Mouse (Mus musculus): ENCODE measurements around the gene Ttyh1. TPM values are rescaled to one million over a fixed set of nuclear protein-coding genes. Genes with fewer than 3 reads are reported as not detected.

Ttyh1 gene
- polyA plus RNA-seq, 1 experiment from 2014 or later: 0.87 TPM

DNA sequence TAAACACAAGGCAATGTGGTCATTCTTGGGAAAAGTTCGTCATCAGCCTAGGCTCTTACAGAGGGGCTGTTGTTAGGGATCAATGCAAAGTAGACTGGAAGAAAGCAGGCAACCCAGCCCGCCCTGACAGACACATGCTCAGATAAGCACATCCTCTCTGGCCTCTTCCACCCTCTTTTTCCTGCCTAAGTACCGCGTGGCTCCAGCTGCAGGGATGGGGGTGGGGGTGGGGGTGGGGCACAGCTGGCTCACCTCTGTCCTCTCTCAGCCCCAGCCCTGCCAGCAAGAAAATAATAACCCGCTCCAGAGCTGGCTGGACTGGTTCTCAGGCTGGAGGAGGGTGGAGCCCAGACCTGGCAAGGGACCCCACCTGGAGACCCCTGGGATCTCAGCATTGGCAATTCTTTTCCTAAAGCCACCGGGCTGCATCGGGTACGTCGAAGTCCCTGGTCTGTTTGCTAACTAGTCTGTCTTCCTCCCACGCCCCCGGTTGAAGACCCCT is 44.4 kb downstream of the Ttyh1 start:
- H3K9ac ChIP-seq (ENCODE audit: low read depth, low read length): peak overlapping the region; percentile 71
- H3K36me3 ChIP-seq (ENCODE audit: control insufficient read depth, insufficient read depth, low read length): no peaks in the 10 kb centered on the region
- peak; percentile 55 for ATAC-seq (replicated peaks; ENCODE audit: insufficient number of reproducible peaks, low FRiP score, low TSS enrichment)
- peak overlapping the region; percentile 45 for H3K4me3 ChIP-seq (ENCODE audit: low read depth, low read length)
- under 1% methylated on average over 11 of the region's 11 CpGs for WGBS (ENCODE audit: insufficient replicate concordance)
- peak overlapping the region; percentile 70 for H3K4me2 ChIP-seq
- peak overlapping the region; percentile 64 for H3K27ac ChIP-seq (ENCODE audit: low read depth, low read length)
- peaks cover 6% of the 10 kb centered on the region; the same call in 1 of the 2 replicates for H3K4me1 ChIP-seq (ENCODE audit: control insufficient read depth, insufficient read depth, low read length)
- H3K27me3 ChIP-seq (ENCODE audit: control insufficient read depth, insufficient read depth, low read length): no peaks in the 10 kb centered on the region
- no peaks in the 10 kb centered on the region for H3K9me3 ChIP-seq (replicated peaks; ENCODE audit: control insufficient read depth, low read length)

DNA sequence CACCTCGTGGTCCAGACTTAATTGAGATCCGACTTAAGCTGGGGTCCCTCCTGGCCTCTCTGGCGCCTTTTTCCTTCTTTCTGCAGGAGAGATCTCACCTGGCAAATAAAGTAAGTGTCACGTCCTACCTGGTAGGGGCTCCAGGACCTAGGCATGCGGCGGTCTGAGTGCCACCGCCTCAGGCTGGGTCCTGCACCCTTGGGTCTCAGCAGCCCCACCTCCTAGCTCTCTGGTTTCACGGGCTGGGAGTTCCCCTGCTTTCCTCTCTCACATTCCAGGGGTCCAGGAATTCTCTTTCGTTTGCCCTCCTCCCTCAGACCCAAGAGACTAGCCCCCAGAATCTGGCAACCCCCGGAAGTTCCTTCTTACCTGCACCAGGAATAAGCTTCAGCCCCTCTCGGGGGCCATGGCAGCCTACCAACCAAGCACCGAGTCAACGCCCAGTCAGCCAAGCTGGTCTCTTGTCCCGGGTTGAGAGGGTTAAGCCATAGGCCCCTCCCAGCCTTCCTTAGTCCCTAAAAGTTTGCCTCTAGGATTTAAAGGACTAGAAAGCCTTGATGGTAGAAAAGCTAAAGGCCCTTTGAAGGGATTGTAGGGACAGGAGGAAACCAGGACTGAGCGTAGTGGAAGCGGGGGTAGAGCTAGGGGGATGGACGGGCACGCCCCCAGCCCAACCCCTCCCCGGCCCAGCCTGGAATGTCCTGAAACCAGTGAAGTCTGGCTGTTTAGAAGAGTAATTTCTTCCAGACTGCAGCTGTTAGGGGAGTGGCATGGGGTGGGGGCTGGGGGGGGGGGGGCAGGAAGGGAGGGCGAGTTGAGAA is 45.1 kb downstream of the Ttyh1 start, which contains the start of gene Cdc42ep5:
Cdc42ep5 (minus strand) TSS at position 771 of the 821 bp plus-strand sequence.
- Histone ChIP-seq H3K4me3 (ENCODE audit: low read depth, low read length) (peak within 1 kb of the TSS; percentile 45), H3K4me2 (peak within 1 kb of the TSS; percentile 70), H3K27ac (ENCODE audit: low read depth, low read length) (peak within 1 kb of the TSS; percentile 64), H3K27me3 (ENCODE audit: control insufficient read depth, insufficient read depth, low read length) (no peaks in the 10 kb centered on the region), H3K9me3 (replicated peaks; ENCODE audit: control insufficient read depth, low read length) (no peaks in the 10 kb centered on the region), H3K4me1 (ENCODE audit: control insufficient read depth, insufficient read depth, low read length) (peaks cover 6% of the 10 kb centered on the region; the same call in 1 of the 2 replicates), H3K9ac (ENCODE audit: low read depth, low read length) (peak within 1 kb of the TSS; percentile 71), H3K36me3 (ENCODE audit: control insufficient read depth, insufficient read depth, low read length) (no peaks in the 10 kb centered on the region)
- peak; percentile 85 for ATAC-seq (replicated peaks; ENCODE audit: insufficient number of reproducible peaks, low FRiP score, low TSS enrichment)
- WGBS (ENCODE audit: insufficient replicate concordance): under 1% methylated on average over 20 of the region's 20 CpGs

DNA sequence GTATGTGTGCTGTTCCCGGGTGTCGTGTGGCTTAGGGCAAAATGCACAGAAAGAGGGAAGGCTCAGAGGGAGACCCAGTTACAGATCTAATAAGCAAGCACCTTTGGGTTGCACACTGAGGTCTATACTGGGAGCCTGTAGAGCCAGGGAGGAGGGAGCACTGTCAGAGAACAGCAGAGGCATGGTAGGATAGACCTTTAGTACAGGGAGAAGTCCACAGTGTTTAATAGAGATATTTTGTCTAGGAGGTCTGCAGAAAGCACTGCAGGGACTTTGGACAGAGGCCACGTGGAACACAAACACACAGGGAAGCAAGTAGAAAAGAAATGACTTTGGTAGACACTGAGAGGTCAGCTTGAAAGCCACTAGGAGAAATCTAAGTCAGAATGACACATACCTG is 46.1 kb downstream of the Ttyh1 start:
- H3K9me3 ChIP-seq (replicated peaks; ENCODE audit: control insufficient read depth, low read length): no peaks in the 10 kb centered on the region
- H3K4me3 ChIP-seq (ENCODE audit: low read depth, low read length): peak overlapping the region; percentile 45; the same call in 1 of the 2 replicates
- H3K9ac ChIP-seq (ENCODE audit: low read depth, low read length): no peak overlapping the region
- 17% methylated on average over 3 of the region's 3 CpGs for WGBS (ENCODE audit: insufficient replicate concordance)
- peak overlapping the region; percentile 70 for H3K4me2 ChIP-seq
- H3K4me1 ChIP-seq (ENCODE audit: control insufficient read depth, insufficient read depth, low read length): peaks cover 6% of the 10 kb centered on the region; the same call in 1 of the 2 replicates
- ATAC-seq (replicated peaks; ENCODE audit: insufficient number of reproducible peaks, low FRiP score, low TSS enrichment): no peak
- H3K27me3 ChIP-seq (ENCODE audit: control insufficient read depth, insufficient read depth, low read length): no peaks in the 10 kb centered on the region
- H3K27ac ChIP-seq (ENCODE audit: low read depth, low read length): peak overlapping the region; percentile 12; the same call in 1 of the 2 replicates
- H3K36me3 ChIP-seq (ENCODE audit: control insufficient read depth, insufficient read depth, low read length): no peaks in the 10 kb centered on the region

DNA sequence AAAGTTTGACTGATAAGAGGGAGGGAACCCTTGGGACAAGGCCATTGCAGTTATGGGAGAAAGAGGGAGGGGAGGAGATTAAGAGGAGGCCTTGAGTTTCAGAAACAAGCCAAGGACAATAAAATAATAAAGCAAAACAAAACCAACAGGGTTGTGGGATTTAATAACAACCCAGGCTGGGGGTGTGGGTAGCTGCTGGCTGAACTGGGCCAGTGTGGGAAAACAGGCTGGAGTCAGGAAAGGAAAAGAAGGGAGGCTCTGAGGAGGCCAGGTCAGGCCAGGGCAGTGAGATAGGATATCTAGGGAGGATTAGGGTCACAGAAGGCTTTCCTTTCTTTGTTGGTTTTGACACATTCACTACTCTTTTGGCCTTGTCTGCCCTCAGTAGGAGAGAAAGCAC is 47.9 kb downstream of the Ttyh1 start:
- Histone ChIP-seq H3K27ac (ENCODE audit: low read depth, low read length) (no peak overlapping the region), H3K4me3 (ENCODE audit: low read depth, low read length) (no peak overlapping the region), H3K27me3 (ENCODE audit: control insufficient read depth, insufficient read depth, low read length) (no peaks in the 10 kb centered on the region), H3K4me1 (ENCODE audit: control insufficient read depth, insufficient read depth, low read length) (peaks cover 6% of the 10 kb centered on the region; the same call in 1 of the 2 replicates), H3K9ac (ENCODE audit: low read depth, low read length) (no peak overlapping the region), H3K9me3 (replicated peaks; ENCODE audit: control insufficient read depth, low read length) (no peaks in the 10 kb centered on the region), H3K36me3 (ENCODE audit: control insufficient read depth, insufficient read depth, low read length) (no peaks in the 10 kb centered on the region), H3K4me2 (no peak overlapping the region)
- no peak for ATAC-seq (replicated peaks; ENCODE audit: insufficient number of reproducible peaks, low FRiP score, low TSS enrichment)

DNA sequence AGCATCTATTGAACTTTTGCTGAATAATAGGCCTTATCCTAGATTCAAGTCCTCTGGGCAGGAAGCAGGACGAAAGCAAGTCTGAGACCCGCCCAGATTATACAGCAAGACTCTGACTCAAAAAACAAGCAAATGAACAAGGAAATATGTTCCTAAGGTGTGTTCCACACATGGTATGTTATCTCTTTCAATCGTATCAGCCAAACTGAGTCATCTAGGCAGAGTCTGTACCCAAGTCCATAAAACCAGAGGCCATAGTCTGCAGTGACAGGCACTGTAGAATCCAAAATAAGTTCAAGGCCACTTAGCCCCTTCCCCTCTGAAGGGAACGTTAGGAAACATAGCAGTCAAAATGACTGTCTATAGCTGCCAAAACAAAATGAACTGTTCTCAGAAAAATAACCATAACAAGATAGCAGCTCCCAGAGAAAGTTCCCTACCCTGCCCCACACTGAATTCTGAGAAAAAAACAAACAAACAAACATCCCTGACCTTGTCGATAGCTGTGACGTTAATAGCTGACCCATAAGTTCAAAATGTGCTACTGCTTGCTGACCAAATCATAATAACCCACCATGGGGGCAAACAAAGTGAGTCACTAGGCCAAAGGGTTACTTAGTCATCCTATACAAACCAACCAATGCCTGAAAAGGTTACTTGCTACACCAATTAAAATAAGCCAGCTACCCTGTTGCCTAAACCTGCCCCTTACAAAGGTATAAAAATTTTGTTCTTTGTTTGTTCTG is 51.2 kb downstream of the Ttyh1 start:
- ATAC-seq (replicated peaks; ENCODE audit: insufficient number of reproducible peaks, low FRiP score, low TSS enrichment): no peak
- Histone ChIP-seq H3K27ac (ENCODE audit: low read depth, low read length) (no peak overlapping the region), H3K27me3 (ENCODE audit: control insufficient read depth, insufficient read depth, low read length) (no peaks in the 10 kb centered on the region), H3K9me3 (replicated peaks; ENCODE audit: control insufficient read depth, low read length) (no peaks in the 10 kb centered on the region), H3K4me3 (ENCODE audit: low read depth, low read length) (no peak overlapping the region), H3K4me2 (no peak overlapping the region), H3K9ac (ENCODE audit: low read depth, low read length) (no peak overlapping the region), H3K36me3 (ENCODE audit: control insufficient read depth, insufficient read depth, low read length) (no peaks in the 10 kb centered on the region), H3K4me1 (ENCODE audit: control insufficient read depth, insufficient read depth, low read length) (no peaks in the 10 kb centered on the region)
- 72% methylated on average over 6 of the region's 6 CpGs for WGBS (ENCODE audit: insufficient replicate concordance)

DNA sequence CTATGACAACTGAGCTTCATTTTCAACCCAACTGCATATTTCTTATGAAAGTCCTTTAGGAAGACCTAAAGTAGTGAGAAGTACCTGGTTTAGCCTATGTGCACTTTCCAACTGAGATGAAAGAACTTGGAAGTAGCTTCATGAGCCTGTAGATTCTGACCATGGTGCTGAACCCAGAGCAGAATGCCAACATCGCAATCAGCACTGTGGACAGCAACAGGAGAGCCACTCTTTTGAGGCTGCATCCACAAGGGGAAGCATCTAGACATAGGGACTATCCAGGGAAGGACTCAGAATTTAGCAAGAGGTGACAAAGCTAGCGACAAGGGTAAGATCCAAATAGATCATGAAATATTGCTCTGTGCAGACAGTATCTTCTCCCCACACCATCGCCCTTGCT is 59.2 kb downstream of the Ttyh1 start:
- no peak for ATAC-seq (replicated peaks; ENCODE audit: insufficient number of reproducible peaks, low FRiP score, low TSS enrichment)
- H3K27me3 ChIP-seq (ENCODE audit: control insufficient read depth, insufficient read depth, low read length): no peaks in the 10 kb centered on the region
- no peaks in the 10 kb centered on the region for H3K36me3 ChIP-seq (ENCODE audit: control insufficient read depth, insufficient read depth, low read length)
- no peaks in the 10 kb centered on the region for H3K4me1 ChIP-seq (ENCODE audit: control insufficient read depth, insufficient read depth, low read length)
- H3K9me3 ChIP-seq (replicated peaks; ENCODE audit: control insufficient read depth, low read length): no peaks in the 10 kb centered on the region
- H3K4me2 ChIP-seq: no peak overlapping the region
- H3K27ac ChIP-seq (ENCODE audit: low read depth, low read length): no peak overlapping the region
- H3K4me3 ChIP-seq (ENCODE audit: low read depth, low read length): no peak overlapping the region
- 34% methylated on average over 3 of the region's 3 CpGs for WGBS (ENCODE audit: insufficient replicate concordance)
- H3K9ac ChIP-seq (ENCODE audit: low read depth, low read length): no peak overlapping the region

Other genes starting within 250 kb of the Ttyh1 start
- not detected in 2 replicates for gene Gm14548, start 221.3 kb upstream of the Ttyh1 start, polyA plus RNA-seq (2014; fragmentation: Nextera tagmentation; extraction: Ambion mirVana)
- not detected in 2 replicates for gene Lilra6, start 203.9 kb upstream of the Ttyh1 start, polyA plus RNA-seq (2014; fragmentation: Nextera tagmentation; extraction: Ambion mirVana)
- gene Lair1, start 56.2 kb upstream of the Ttyh1 start, polyA plus RNA-seq (2014; fragmentation: Nextera tagmentation; extraction: Ambion mirVana): 0.76 and 0.86 TPM in 2 replicates
- 42.1 and 42.6 TPM in 2 replicates for gene Leng8, start 17.6 kb downstream of the Ttyh1 start, polyA plus RNA-seq (2014; fragmentation: Nextera tagmentation; extraction: Ambion mirVana)
- 1.4 TPM in 2 replicates for gene Leng9, start 31.0 kb downstream of the Ttyh1 start, polyA plus RNA-seq (2014; fragmentation: Nextera tagmentation; extraction: Ambion mirVana)
- gene Cdc42ep5, start 45.5 kb downstream of the Ttyh1 start, polyA plus RNA-seq (2014; fragmentation: Nextera tagmentation; extraction: Ambion mirVana): 27.9 and 32.1 TPM in 2 replicates
- gene Lilra5, start 118.3 kb downstream of the Ttyh1 start, polyA plus RNA-seq (2014; fragmentation: Nextera tagmentation; extraction: Ambion mirVana): not detected in 2 replicates
- gene Ncr1, start 218.3 kb downstream of the Ttyh1 start, polyA plus RNA-seq (2014; fragmentation: Nextera tagmentation; extraction: Ambion mirVana): not detected in 2 replicates

Data from heart, embryonic 11.5 days (tissue).